Mouse (Mus musculus): Measurements from ENCODE around the gene Tprkb. TPM values are rescaled to one million over a fixed set of nuclear protein-coding genes. Genes with fewer than 3 reads are reported as not detected.
A peak's percentile ranks its signal among the peaks of the same experiment; 100 is the strongest.
"Not testable (repeated sequence)": the region's sequence is repeated elsewhere in the genome, so short reads cannot be mapped to it uniquely, and the experiment has no call there.

Gene Tprkb
- polyA plus RNA-seq, 1 experiment, result 0.18 TPM

GRCm38 (mm10) chr6:85938701-85939100 lies 27.0 kb downstream of the Tprkb start:
- H3K9me3 ChIP-seq (ENCODE audit: control insufficient read depth, low read length), result no peaks in the 10 kb centered on the region
- TF ChIP-seq GATA1 (IDR thresholded peaks at IDR 0.05; ENCODE audit: low read length) (no peak), TAL1 (IDR thresholded peaks at IDR 0.05; ENCODE audit: low read length) (no peak)
- peaks cover 28% of the 10 kb centered on the region for H3K4me1 ChIP-seq (ENCODE audit: control insufficient read depth)
- peaks cover 27% of the 10 kb centered on the region for H3K36me3 ChIP-seq (ENCODE audit: control insufficient read depth)
- no peak overlapping the region for H3K4me3 ChIP-seq (replicated peaks)
- H3K27me3 ChIP-seq (ENCODE audit: control insufficient read depth), result no peaks in the 10 kb centered on the region

GRCm38 (mm10) chr6:85942469-85942868 lies 30.8 kb downstream of the Tprkb start:
- H3K27me3 ChIP-seq (ENCODE audit: control insufficient read depth), result no peaks in the 10 kb centered on the region
- peaks cover 65% of the 10 kb centered on the region for H3K36me3 ChIP-seq (ENCODE audit: control insufficient read depth)
- peaks cover 16% of the 10 kb centered on the region for H3K4me1 ChIP-seq (ENCODE audit: control insufficient read depth)

GRCm38 (mm10) chr6:85948549-85948948 lies 36.9 kb downstream of the Tprkb start:
- H3K4me1 ChIP-seq (ENCODE audit: control insufficient read depth), result no peaks in the 10 kb centered on the region; the same call in 1 of the 2 replicates
- TF ChIP-seq GATA1 (IDR thresholded peaks at IDR 0.05; ENCODE audit: low read length) (no peak), TAL1 (IDR thresholded peaks at IDR 0.05; ENCODE audit: low read length) (no peak)
- H3K9me3 ChIP-seq (ENCODE audit: control insufficient read depth, low read length), result no peaks in the 10 kb centered on the region
- no peak overlapping the region for H3K4me3 ChIP-seq (replicated peaks)
- no peaks in the 10 kb centered on the region for H3K27me3 ChIP-seq (ENCODE audit: control insufficient read depth)
- peaks cover 98% of the 10 kb centered on the region for H3K36me3 ChIP-seq (ENCODE audit: control insufficient read depth)

More at GRCm38 (mm10) chr6:85942469-85942868, 30.8 kb downstream of the Tprkb start:
- Histone ChIP-seq H3K9me3 (ENCODE audit: control insufficient read depth, low read length) (no peaks in the 10 kb centered on the region), H3K4me3 (replicated peaks) (no peak overlapping the region)
- TF ChIP-seq TAL1 (IDR thresholded peaks at IDR 0.05; ENCODE audit: low read length) (no peak), GATA1 (IDR thresholded peaks at IDR 0.05; ENCODE audit: low read length) (no peak)

GRCm38 (mm10) chr6:85957581-85957980 lies 45.9 kb downstream of the Tprkb start:
- Histone ChIP-seq H3K27me3 (ENCODE audit: control insufficient read depth) (no peaks in the 10 kb centered on the region), H3K36me3 (ENCODE audit: control insufficient read depth) (peaks cover 69% of the 10 kb centered on the region), H3K4me3 (replicated peaks) (no peak overlapping the region), H3K4me1 (ENCODE audit: control insufficient read depth) (peaks cover 21% of the 10 kb centered on the region), H3K9me3 (ENCODE audit: control insufficient read depth, low read length) (no peaks in the 10 kb centered on the region)
- TF ChIP-seq TAL1 (IDR thresholded peaks at IDR 0.05; ENCODE audit: low read length), result no peak
- TF ChIP-seq GATA1 (IDR thresholded peaks at IDR 0.05; ENCODE audit: low read length), result no peak

- Histone ChIP-seq H3K9me3 (ENCODE audit: control insufficient read depth, low read length) (no peaks in the 10 kb centered on the region), H3K4me3 (replicated peaks) (peak within 1 kb of the TSS; percentile 100), H3K36me3 (ENCODE audit: control insufficient read depth) (peaks cover 33% of the 10 kb centered on the region), H3K4me1 (ENCODE audit: control insufficient read depth) (peaks cover 24% of the 10 kb centered on the region), H3K27me3 (ENCODE audit: control insufficient read depth) (no peaks in the 10 kb centered on the region)
- TF ChIP-seq TAL1 (IDR thresholded peaks at IDR 0.05; ENCODE audit: low read length) (no peak), GATA1 (IDR thresholded peaks at IDR 0.05; ENCODE audit: low read length) (no peak)
Observed at GRCm38 (mm10) chr6:85961101-85962091, 49.7 kb downstream of the Tprkb start, which contains the start of gene Dusp11. Dusp11 (minus strand) TSS chr6:85961667.

- H3K4me3 ChIP-seq (replicated peaks); H3K27me3 ChIP-seq (ENCODE audit: control insufficient read depth); H3K9me3 ChIP-seq (ENCODE audit: control insufficient read depth, low read length); H3K36me3 ChIP-seq (ENCODE audit: control insufficient read depth): not testable (repeated sequence)
- H3K4me1 ChIP-seq (ENCODE audit: control insufficient read depth), result peaks cover 19% of the 10 kb centered on the region
Observed at GRCm38 (mm10) chr6:85966081-85966480, 54.4 kb downstream of the Tprkb start.

- H3K9me3 ChIP-seq (ENCODE audit: control insufficient read depth, low read length), result no peaks in the 10 kb centered on the region
- H3K4me3 ChIP-seq (replicated peaks), result no peak overlapping the region
- no peak for TF ChIP-seq GATA1 (IDR thresholded peaks at IDR 0.05; ENCODE audit: low read length)
- TF ChIP-seq TAL1 (IDR thresholded peaks at IDR 0.05; ENCODE audit: low read length), result no peak
- H3K36me3 ChIP-seq (ENCODE audit: control insufficient read depth), result no peaks in the 10 kb centered on the region
- peaks cover 17% of the 10 kb centered on the region for H3K4me1 ChIP-seq (ENCODE audit: control insufficient read depth)
- no peaks in the 10 kb centered on the region for H3K27me3 ChIP-seq (ENCODE audit: control insufficient read depth)
Observed at GRCm38 (mm10) chr6:85966686-85967085, 55.0 kb downstream of the Tprkb start.

- Histone ChIP-seq H3K27me3 (ENCODE audit: control insufficient read depth) (no peaks in the 10 kb centered on the region), H3K9me3 (ENCODE audit: control insufficient read depth, low read length) (no peaks in the 10 kb centered on the region), H3K36me3 (ENCODE audit: control insufficient read depth) (no peaks in the 10 kb centered on the region), H3K4me3 (replicated peaks) (no peak overlapping the region), H3K4me1 (ENCODE audit: control insufficient read depth) (peaks cover 11% of the 10 kb centered on the region)
- no peak for TF ChIP-seq GATA1 (IDR thresholded peaks at IDR 0.05; ENCODE audit: low read length)
- TF ChIP-seq TAL1 (IDR thresholded peaks at IDR 0.05; ENCODE audit: low read length), result no peak
Observed at GRCm38 (mm10) chr6:85969889-85970288, 58.2 kb downstream of the Tprkb start.

GRCm38 (mm10) chr6:85972699-85973098 lies 61.0 kb downstream of the Tprkb start:
- Histone ChIP-seq H3K4me3 (replicated peaks) (no peak overlapping the region), H3K36me3 (ENCODE audit: control insufficient read depth) (no peaks in the 10 kb centered on the region), H3K27me3 (ENCODE audit: control insufficient read depth) (no peaks in the 10 kb centered on the region), H3K9me3 (ENCODE audit: control insufficient read depth, low read length) (no peaks in the 10 kb centered on the region), H3K4me1 (ENCODE audit: control insufficient read depth) (peaks cover 11% of the 10 kb centered on the region)
- no peak for TF ChIP-seq TAL1 (IDR thresholded peaks at IDR 0.05; ENCODE audit: low read length)
- TF ChIP-seq GATA1 (IDR thresholded peaks at IDR 0.05; ENCODE audit: low read length), result no peak
